Mouse (Mus musculus) heart, postnatal 0 days (tissue): ENCODE results near the gene Celf2.

Source experiments
- CTCF ChIP-seq: IDR thresholded peaks from 2 replicates; pipeline ENCODE4 v1.5.1; 2016; ENCODE audit warnings: antibody characterized with exemption, control low read depth, low read depth
- EP300 ChIP-seq: IDR thresholded peaks from 2 replicates; pipeline ENCODE4 v1.6.1; 2016; ENCODE audit warnings: antibody characterized with exemption, low read depth

GRCm38 (mm10) chr2:6705929-6706739 is 803.2 kb downstream of the Celf2 start:
- TF ChIP-seq CTCF (no peak), EP300 (no peak)
